Mouse (Mus musculus) heart, adult 8-10 months (tissue): ENCODE results near the gene Per1. TPM values are rescaled to one million over a fixed set of nuclear protein-coding genes. Genes with fewer than 3 reads are reported as not detected.
A peak's percentile ranks its signal among the peaks of the same experiment; 100 is the strongest.

ENCODE experiments used
- DNase-seq: peaks from one replicate; pipeline ENCODE4 v3.0.0; 2022; ENCODE audit warnings: low spot score
- total RNA-seq, 4 experiments: library from RNA; stranded (reverse); gene quantifications; 2 replicates each; pipeline ENCODE4 v1.2.4; 2022

Per1 gene
- total RNA-seq, 4 experiments from 2014 or later, result 33.3 to 81.2 (median 48.5) TPM

DNA sequence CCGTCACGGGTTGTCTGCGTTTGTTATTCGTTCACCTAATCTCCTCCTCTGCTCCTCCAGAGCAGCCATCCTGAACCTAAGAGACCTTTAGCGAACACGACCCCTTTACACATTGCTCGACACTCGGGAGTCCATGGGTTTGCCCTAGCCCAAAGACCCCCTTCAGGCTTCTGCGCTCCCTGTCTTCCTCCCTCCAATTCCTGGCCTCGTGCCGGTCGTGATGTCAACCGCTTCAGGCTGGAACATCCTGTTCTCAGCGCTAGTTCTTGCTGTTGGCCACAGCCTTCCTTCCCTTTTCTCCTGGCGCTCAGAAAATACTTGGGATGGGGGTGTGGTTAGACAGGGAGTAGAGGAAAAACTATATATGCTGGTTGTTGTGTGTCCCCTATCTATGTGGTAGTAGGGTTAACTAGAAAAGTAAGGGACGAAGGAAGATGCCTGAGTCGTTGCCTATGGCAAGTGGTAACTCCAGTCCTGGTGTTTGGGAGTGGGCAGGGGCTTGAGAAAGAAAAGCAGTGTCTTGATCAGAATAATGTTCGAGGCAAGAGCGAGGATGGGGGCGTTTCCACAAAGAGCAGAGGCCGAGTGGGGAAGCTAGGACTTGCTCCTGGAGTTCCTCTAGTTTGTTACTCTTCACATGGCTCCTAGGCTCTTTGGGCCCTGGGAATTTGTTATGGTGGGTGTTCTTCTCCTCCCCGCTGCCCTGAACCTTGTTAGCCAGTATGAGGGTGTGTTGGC, 4.3 kb downstream of the Per1 start:
- DNase-seq, result peak; percentile 96

DNA sequence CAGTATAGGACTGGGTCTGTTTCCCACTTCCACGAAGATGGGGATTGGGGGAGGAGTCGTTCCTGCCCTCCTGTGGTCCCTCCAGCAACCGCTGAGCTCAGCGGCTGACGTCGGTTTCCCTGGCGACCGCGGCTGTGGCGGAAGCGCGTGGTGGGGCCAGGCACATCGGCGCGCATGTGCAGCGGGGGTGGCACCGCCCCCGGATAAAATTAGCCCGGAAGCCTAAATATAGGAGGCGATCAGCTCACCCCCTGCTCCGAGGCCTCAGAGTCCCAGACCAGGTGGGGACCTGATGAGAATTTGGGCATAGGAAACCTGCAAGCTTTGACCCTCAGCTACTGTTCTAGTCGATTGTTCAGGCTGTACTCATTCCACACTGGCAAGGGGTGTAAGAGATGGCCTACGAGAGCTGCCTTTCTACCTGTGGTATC, 4.9 kb downstream of the Per1 start:
- peak; percentile 96 for DNase-seq

DNA sequence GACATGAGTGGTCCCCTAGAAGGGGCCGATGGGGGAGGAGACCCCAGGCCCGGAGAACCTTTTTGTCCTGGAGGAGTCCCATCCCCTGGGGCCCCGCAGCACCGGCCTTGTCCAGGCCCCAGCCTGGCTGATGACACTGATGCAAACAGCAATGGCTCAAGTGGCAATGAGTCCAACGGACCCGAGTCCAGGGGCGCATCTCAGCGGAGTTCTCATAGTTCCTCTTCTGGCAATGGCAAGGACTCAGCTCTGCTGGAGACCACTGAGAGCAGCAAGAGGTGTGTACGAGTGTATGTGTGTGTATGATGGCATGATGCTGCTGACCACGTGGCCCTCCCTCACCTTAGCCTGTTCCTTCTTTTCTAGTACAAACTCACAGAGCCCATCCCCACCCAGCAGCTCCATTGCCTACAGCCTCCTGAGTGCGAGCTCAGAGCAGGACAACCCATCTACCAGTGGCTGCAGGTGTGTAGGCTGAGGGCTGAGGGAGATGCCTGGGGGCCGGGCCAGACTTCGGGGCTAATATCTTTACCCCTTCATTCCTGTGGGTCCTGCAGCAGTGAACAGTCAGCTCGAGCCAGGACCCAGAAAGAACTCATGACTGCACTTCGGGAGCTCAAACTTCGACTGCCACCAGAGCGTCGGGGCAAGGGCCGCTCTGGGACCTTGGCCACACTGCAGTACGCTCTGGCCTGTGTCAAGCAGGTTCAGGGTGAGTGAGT, 5.8 kb downstream of the Per1 start:
- no peak for DNase-seq

DNA sequence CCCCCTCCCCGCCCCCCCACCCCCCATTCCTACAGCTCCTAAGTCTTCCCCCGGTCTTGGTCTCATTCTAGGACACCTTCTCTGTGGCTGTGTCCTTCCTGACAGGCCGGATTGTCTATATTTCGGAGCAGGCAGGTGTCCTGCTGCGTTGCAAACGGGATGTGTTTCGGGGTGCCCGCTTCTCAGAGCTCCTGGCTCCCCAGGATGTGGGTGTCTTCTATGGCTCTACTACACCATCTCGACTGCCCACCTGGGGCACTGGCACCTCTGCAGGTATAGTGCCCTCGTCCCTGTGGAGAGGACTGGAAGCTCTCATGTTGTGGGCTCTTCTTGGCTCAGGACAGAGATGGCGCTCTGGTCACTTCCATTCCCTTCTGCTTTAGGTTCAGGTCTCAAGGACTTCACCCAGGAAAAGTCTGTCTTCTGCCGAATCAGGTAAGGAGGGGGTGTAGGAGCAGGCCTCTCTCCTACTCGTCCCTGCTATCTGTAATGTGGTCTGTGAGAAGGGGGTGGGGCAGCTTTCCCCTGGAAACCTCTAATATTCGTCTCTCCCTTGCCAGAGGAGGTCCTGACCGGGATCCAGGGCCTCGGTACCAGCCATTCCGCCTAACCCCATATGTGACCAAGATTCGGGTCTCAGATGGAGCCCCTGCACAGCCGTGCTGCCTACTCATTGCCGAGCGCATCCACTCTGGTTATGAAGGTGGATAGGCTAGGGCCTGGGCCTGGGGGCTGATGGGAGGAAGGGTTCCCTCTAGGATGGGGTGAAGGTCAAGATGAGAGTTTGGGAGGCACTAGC, 6.8 kb downstream of the Per1 start:
- no peak for DNase-seq

DNA sequence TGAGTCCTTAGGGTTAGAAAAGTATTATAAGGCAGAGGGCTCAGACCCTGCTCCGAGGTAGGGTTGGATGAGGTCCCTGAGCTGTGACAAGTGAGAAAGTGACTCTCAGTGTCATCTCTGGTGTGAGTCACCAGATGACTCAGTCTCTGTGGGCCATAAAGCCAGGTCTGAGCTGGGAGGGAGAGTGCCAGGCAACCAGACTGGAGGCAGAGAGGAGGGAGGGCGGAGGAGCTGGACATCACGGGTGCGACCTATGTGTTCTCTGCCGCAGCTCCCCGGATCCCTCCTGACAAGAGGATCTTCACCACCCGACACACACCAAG, 7.3 kb downstream of the Per1 start:
- DNase-seq, result no peak

DNA sequence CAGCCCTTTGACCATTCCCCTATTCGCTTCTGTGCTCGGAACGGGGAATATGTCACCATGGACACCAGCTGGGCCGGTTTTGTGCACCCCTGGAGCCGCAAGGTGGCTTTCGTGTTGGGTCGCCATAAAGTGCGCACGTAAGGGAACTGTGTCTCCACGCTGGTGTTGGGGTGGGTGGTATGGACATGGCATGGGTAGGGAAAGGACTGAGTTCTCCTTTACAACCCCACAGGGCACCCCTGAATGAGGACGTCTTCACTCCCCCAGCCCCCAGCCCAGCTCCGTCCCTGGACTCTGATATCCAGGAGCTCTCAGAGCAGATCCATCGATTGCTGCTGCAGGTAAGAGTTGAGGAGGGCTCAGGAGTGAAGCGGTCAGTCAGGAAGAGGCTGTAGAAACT, 8.1 kb downstream of the Per1 start:
- DNase-seq, result no peak

DNA sequence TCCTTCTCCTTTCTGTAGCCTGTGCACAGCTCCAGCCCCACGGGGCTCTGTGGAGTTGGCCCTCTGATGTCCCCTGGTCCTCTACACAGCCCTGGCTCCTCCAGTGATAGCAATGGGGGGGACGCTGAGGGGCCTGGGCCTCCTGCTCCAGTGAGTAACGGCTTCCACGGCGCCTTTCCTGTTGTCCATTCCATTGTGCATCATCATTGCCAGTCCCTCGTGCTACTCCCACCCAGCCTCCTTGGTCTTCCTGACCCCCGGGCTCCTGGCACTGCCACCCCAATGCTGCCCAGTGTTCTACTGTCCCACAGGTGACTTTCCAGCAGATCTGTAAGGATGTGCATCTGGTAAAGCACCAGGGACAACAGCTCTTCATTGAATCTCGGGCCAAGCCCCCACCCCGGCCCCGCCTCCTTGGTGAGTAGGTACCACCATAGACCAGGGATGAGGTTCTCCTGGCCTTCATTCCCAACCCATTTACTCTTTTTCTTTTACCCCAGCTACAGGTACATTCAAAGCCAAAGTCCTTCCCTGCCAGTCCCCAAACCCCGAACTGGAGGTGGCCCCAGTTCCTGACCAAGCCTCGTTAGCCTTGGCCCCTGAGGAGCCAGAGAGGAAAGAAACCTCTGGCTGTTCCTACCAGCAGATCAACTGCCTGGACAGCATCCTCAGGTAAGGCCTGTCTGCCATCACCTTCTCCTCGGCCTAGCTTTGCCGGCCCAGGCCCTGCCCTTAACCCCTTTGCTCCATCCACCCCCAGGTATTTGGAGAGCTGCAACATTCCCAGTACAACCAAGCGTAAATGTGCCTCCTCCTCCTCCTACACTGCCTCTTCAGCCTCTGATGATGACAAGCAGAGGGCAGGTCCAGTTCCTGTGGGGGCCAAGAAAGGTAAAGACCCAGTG, 8.8 kb downstream of the Per1 start:
- DNase-seq, result no peak

DNA sequence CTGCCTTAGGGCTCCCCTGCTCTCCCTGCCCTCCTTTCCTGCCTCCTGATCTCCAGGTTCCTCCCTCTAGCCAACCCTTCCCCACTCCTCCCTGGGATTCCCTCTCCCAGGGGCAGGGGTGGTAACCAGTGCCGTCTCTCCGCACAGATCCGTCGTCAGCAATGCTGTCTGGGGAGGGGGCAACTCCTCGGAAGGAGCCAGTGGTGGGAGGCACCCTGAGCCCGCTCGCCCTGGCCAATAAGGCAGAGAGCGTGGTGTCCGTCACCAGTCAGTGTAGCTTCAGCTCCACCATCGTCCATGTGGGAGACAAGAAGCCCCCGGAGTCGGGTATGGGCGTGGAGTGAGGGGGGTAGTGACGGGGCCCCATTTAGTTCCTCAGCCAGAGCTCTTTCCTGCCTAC, 9.5 kb downstream of the Per1 start:
- no peak for DNase-seq

DNA sequence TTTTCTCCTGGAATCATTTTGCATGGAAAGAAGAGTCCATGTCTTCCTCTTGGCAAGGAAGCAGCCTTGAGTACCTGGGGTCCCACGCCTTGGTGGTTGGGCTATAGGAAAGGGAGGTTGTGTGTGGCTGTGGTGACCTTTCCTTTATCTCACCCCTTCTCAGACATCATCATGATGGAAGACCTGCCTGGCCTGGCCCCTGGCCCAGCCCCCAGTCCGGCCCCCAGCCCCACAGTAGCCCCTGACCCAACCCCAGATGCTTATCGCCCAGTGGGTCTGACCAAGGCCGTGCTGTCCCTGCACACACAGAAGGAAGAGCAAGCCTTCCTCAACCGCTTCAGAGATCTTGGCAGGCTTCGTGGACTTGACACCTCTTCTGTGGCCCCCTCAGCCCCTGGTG, 10.2 kb downstream of the Per1 start:
- no peak for DNase-seq

DNA sequence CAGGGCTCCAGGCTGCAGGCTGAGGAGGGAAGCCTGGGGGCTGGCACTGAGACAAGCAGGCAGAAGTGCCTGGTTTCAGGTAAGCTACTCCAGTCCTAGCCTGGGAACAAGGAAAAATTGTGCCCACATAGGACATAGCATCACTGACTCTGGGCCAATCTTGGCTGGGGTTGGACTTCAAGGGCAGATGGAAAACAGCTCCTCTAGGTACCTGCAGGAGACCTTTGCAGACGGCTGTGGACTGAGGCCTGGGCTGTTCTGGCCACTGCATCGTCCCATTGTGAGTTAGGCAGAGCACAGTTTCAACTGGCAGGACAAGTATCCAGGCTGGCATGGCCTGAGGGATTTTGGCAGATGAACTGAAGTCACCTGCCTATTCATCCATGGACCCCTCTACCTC, 10.8 kb downstream of the Per1 start:
- no peak for DNase-seq

DNA sequence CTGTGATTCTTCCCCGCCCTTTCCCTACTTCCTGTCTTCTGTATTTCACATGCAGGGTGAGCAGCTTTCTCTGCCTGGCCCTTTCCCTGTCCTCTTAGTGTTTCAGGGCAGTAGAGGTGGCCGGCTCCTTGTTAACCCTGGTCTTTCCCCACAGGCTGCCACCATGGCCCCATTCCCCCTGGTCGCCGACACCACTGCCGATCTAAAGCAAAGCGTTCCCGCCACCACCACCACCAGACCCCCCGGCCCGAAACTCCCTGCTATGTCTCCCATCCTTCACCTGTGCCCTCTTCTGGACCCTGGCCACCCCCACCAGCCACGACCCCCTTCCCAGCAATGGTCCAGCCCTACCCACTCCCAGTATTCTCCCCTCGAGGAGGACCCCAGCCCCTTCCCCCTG, 11.3 kb downstream of the Per1 start:
- no peak for DNase-seq

DNA sequence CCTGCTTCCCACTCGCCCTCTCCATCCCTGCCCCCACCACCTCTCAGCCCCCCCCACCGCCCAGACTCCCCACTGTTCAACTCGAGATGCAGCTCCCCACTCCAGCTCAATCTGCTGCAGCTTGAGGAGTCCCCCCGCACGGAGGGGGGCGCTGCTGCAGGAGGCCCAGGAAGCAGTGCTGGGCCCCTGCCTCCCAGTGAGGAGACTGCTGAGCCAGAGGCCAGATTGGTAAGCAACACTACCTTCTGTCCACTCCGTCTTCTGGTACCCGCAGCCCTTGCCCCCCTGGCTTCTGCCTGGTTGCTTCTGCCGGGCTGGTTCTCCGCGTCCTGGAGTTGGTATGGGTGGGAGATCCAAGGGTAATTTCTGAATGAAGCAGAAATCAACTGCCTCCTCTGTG, 11.8 kb downstream of the Per1 start:
- DNase-seq, result no peak

DNA sequence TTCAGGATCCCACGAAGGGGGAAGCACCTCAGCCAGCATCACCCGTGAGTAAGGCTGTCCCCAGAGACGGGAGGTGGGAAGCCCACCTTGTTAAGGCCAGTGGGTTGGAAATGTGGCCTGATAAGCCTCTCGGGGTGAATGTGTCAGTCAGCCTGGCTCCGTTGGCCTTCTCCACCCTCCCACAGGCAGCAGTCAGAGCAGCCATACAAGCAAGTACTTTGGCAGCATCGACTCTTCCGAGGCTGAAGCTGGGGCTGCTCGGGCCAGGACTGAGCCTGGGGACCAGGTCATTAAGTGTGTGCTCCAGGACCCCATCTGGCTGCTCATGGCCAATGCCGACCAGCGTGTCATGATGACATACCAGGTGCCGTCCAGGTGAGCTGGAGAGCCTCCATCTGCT, 12.7 kb downstream of the Per1 start:
- DNase-seq, result no peak

DNA sequence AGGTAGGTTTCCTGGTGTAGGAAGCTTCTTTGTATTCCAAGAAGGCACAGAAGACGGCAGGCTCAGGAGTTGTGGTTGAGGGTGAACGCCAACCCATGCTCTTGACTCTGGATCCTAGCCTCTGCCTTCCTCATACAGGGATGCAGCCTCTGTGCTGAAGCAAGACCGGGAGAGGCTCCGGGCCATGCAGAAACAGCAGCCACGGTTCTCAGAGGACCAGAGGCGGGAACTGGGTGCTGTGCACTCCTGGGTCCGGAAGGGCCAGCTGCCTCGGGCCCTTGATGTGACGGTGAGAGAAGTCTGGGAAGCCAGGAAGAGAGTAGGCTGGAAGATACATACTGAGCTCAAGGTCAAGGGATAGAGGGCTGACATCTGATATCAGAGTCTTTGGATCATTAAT, 13.2 kb downstream of the Per1 start:
- DNase-seq, result no peak

DNA sequence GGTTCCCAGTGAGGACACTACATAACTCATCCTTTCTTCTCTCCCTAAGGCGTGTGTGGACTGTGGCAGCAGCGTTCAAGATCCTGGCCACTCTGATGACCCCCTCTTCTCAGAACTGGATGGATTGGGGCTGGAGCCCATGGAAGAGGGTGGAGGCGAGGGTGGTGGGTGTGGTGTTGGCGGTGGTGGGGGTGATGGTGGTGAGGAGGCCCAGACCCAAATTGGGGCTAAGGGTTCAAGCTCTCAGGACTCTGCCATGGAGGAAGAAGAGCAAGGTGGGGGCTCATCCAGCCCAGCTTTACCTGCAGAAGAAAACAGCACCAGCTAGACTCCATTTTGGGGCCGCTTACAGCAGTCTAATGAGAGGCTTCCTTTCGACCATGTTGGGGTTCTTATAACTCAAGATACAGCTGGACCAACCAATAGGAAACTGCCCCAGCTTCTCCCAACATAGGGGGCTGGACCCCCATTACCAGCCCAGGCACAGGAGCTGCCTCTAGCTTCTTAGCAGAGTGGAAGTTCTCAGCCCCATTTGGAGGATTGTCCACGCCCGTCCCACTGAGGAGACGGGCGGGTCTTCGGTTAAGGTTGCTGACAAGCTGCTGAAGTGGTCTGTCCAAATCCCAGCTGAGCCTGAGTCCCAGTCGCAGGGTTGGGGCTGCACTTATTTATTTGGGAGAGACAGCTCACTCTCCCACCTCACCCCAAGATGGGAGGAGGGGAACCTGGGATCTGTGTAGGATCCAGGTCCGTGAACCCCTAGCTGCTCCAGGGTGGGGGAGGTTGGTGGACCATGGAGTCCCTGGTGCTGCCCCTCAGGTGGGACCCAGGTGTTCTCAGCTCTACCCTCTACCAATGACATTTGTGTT, 14.2 kb downstream of the Per1 start:
- no peak for DNase-seq

DNA sequence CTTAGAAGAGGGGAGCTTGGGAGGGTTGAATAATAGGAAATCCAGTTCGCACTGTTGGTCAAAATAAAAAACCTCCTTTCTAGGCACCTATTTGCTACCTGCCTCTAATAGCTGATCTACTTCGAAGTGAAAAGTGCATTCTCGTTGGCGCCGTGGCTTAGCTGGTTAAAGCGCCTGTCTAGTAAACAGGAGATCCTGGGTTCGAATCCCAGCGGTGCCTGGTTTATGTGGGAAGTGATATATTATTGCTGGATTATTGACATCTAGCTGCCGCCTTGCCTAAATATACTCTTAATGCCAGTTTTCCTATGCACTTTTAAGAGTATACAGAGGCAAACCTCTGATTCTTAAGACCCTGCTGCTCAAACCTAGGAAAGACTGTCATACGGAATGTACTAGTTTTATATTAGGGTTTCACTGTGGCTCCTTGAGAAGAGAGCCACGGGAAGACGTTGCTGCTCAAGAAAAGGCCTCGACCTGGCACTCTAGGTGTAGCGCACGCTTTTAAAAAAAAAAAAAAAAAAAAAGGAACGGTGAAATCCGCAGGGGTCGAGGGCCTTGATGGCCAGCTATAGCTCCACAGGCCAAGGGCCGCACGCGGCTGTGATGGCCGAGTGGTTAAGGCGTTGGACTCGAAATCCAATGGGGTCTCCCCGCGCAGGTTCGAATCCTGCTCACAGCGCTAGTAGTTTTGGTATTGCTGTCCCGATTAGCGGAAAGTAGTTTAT, 15.5 kb downstream of the Per1 start:
- peak; percentile 93 for DNase-seq

DNA sequence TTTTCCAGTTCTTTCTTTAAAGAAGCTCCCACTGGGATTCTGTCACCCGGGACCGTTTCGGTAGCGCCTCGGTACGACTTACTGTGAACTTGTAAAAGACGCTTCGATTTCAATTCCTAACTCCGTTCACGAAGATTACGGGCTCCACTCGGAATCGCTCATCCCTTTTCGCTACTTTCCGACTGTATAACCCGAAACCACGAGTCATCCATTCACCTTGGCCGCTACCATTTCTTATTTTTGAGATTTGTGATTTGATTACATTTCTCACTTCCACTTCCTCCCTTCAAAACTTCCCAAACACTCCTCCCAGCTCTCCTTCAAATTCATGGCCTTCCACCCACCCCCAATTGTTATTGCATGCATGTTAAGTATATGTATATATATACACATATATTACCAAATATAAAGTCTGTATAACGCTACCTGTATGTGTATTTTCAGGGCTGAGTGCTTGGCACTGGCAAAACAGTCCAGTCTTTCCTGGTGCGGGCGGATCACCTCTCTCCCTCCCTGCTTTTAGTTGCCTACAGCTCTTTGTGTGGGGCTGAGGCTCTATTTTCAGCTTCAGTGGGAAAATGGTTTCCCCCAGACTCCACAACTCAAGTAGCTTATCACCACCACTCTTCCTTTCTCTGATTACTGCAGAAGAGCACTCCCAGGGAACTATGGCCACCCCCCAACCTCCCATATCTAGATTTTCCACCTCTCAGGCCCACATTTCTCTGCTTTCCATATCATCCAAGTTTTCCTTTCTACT, 16.2 kb downstream of the Per1 start:
- DNase-seq, result no peak

DNA sequence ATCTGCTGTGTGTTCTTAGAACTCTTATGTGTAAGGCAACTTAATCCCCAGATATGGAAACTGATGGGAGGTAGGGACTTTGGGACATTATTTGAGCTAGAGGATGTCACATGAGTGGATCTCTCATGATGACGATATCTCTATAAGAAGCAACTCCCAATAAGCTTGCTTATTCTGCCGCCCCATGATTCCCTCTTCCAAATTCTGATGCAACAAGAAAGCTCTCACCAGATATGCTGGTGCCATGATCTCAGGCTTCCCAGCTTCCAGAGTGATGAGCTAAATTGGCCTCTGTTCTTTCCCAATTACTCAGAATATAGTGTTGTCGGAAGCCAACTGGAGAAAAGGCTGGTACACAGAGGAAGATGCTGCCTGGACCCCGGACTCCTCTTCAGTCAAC, 16.8 kb downstream of the Per1 start:
- DNase-seq, result no peak

DNA sequence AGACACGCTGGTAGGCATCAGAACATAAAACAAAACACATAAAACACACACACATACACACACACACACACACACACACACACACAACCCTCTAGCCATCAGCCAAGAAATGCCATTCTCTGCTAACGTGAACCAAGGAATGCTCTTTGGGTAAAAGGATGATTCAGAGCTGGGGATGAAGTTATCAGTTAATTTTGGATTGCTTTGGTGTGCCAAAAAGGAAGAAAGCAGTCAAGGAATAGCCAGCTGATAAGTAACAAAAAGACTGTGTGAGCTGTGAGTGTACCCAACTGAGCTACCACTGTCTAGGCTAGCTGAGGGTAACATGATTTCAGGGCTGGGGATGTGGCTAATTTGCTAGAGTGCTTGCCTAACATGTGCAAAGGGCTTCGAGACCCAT, 19.0 kb downstream of the Per1 start:
- no peak for DNase-seq
